Mouse (Mus musculus) stomach, embryonic 14.5 days (tissue): Measurements from ENCODE around the gene Msh6. TPM values are rescaled to one million over a fixed set of nuclear protein-coding genes. Genes with fewer than 3 reads are reported as not detected.
"Not testable (repeated sequence)": the region's sequence is repeated elsewhere in the genome, so short reads cannot be mapped to it uniquely, and the experiment has no call there.

Experiments
- ATAC-seq: fragments of 200-750 bp; cut with Nextera tagmentation; 2 replicates; pipeline ENCODE4 v1.8.0; 2017; ENCODE audit warnings: low read depth, moderate TSS enrichment; ENCODE audit not compliant: insufficient number of reproducible peaks, insufficient read depth, low FRiP score
- H3K27ac ChIP-seq: fragments of 300-500 bp; sonication (generic); 2 replicates; pipeline ENCODE4 v1.5.1; 2014; ENCODE audit warnings: mild to moderate bottlenecking, low read length, moderate library complexity, mixed read lengths
- H3K27me3 ChIP-seq: fragments of 300-500 bp; sonication (generic); 2 replicates; pipeline ENCODE4 v1.6.1; 2014; ENCODE audit warnings: low read length, control low read depth, mixed read lengths; ENCODE audit not compliant: control insufficient read depth, insufficient read depth
- H3K36me3 ChIP-seq: fragments of 300-500 bp; sonication (generic); 2 replicates; pipeline ENCODE4 v1.6.1; 2014; ENCODE audit warnings: mild to moderate bottlenecking, control low read depth, low read length, moderate library complexity, mixed read lengths; ENCODE audit not compliant: control insufficient read depth, insufficient read depth
- H3K4me1 ChIP-seq: fragments of 300-500 bp; sonication (generic); 2 replicates; pipeline ENCODE4 v1.6.1; 2014; ENCODE audit warnings: low read length, control low read depth, mixed read lengths; ENCODE audit not compliant: control insufficient read depth, insufficient read depth
- H3K4me2 ChIP-seq: fragments of 300-500 bp; sonication (generic); replicated peaks from 2 replicates; pipeline ENCODE4 v1.6.1; 2014; ENCODE audit warnings: low read depth, low read length, control low read depth
- H3K4me3 ChIP-seq: fragments of 300-500 bp; sonication (generic); 2 replicates; pipeline ENCODE4 v1.5.1; 2014; ENCODE audit warnings: low read depth, low read length, control low read depth
- H3K9ac ChIP-seq: fragments of 300-500 bp; sonication (generic); replicated peaks from 2 replicates; pipeline ENCODE4 v1.6.1; 2014; ENCODE audit warnings: low read depth, mild to moderate bottlenecking, control low read depth, low read length, moderate library complexity, mixed read lengths
- H3K9me3 ChIP-seq: fragments of 300-500 bp; sonication (generic); 2 replicates; pipeline ENCODE4 v1.6.1; 2016; ENCODE audit warnings: low read depth, low read length, control low read depth; ENCODE audit not compliant: control insufficient read depth
- WGBS: fragments of 180-500 bp; shearing (Covaris S2); extraction: QIAGEN DNeasy Blood & Tissue Kit; methylation state at CpG from one replicate; pipeline ENCODE4 v1.1.7; 2014; 5-methylcytosine and 5-hydroxymethylcytosine counted together
- polyA plus RNA-seq: library from polyadenylated mRNA; unstranded; fragments of >200 nt; fragmentation: Nextera tagmentation; extraction: Ambion mirVana; gene quantifications from 2 replicates; pipeline ENCODE4 v1.2.1, GENCODE M21; 2014

Gene Msh6
- polyA plus RNA-seq, 1 experiment from 2014 or later, result 50.6 TPM

DNA sequence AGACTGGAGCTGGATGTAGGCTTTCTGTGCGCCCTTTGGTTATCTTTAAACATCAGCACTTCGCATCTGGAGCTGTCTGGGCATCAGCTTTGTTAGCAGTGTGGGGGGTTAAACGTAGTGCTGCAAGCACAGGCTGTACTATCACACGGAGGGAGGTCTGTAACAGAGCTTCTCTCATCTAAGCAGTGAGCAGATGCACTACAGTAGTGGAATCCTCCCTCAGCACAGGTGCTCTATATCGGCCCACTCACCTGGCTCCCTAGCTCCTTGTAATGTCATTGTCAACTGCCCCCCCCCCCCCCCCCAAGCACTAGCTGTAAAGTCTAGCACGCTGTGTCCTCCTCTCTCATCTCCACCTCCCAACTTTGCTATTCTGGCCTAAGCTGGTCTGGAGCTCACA is 12.6 kb downstream of the Msh6 start:
- H3K27me3 ChIP-seq, result no peaks in the 10 kb centered on the region
- no peak overlapping the region for H3K9ac ChIP-seq
- no peak overlapping the region for H3K4me3 ChIP-seq
- peaks cover 77% of the 10 kb centered on the region for H3K36me3 ChIP-seq
- 71% methylated on average over 6 of the region's 6 CpGs for WGBS
- no peak for ATAC-seq
- H3K4me1 ChIP-seq, result no peaks in the 10 kb centered on the region
- H3K27ac ChIP-seq, result no peak overlapping the region
- no peak overlapping the region for H3K4me2 ChIP-seq
- H3K9me3 ChIP-seq, result no peaks in the 10 kb centered on the region

GRCm38 (mm10) chr17:87992154-87992553 is 17.3 kb downstream of the Msh6 start:
- no peaks in the 10 kb centered on the region for H3K4me1 ChIP-seq
- no peak overlapping the region for H3K9ac ChIP-seq
- no peaks in the 10 kb centered on the region for H3K27me3 ChIP-seq
- no peak overlapping the region for H3K27ac ChIP-seq
- ATAC-seq, result no peak
- H3K36me3 ChIP-seq, result peaks cover 72% of the 10 kb centered on the region
- no peaks in the 10 kb centered on the region for H3K9me3 ChIP-seq
- H3K4me2 ChIP-seq, result no peak overlapping the region
- WGBS, result 85% methylated on average over 3 of the region's 3 CpGs
- no peak overlapping the region for H3K4me3 ChIP-seq

DNA sequence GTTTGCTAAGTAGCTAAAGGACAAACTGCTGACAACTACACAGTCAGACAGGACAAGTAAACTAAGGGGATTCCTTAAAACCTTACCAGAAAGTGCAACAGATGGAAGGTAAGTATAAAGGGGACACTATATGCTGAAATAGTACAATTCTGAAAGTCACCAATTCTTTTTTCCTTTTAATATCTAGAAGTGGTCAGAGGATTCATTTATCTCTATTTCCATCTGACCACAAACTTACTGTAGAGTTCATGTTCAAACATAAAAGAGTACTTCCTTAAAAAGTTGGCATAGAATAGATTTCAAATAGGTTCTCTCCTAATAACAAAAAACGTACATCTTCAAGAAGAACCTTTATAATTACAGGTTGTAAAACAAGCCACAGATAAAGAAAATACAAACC is 18.5 kb downstream of the Msh6 start:
- 80% methylated on average over 1 of the region's 1 CpGs for WGBS
- no peak for ATAC-seq
- Histone ChIP-seq H3K4me2 (no peak overlapping the region), H3K27me3 (no peaks in the 10 kb centered on the region), H3K4me1 (no peaks in the 10 kb centered on the region), H3K9ac (no peak overlapping the region), H3K9me3 (no peaks in the 10 kb centered on the region), H3K4me3 (no peak overlapping the region), H3K36me3 (peaks cover 66% of the 10 kb centered on the region), H3K27ac (no peak overlapping the region)

- Histone ChIP-seq H3K4me1 (no peaks in the 10 kb centered on the region), H3K36me3 (peaks cover 70% of the 10 kb centered on the region), H3K4me2 (no peak overlapping the region), H3K27me3 (no peaks in the 10 kb centered on the region), H3K27ac (no peak overlapping the region), H3K9me3 (no peaks in the 10 kb centered on the region), H3K4me3 (no peak overlapping the region), H3K9ac (no peak overlapping the region)
- 76% methylated on average over 4 of the region's 4 CpGs for WGBS
- no peak for ATAC-seq
Observed at GRCm38 (mm10) chr17:87997808-87998207, 22.9 kb downstream of the Msh6 start.

- Histone ChIP-seq H3K4me1 (no peaks in the 10 kb centered on the region), H3K4me3 (no peak overlapping the region), H3K36me3 (peaks cover 49% of the 10 kb centered on the region), H3K27ac (no peak overlapping the region), H3K4me2 (no peak overlapping the region), H3K27me3 (no peaks in the 10 kb centered on the region), H3K9ac (no peak overlapping the region), H3K9me3 (no peaks in the 10 kb centered on the region)
- WGBS, result 93% methylated on average over 1 of the region's 1 CpGs
- ATAC-seq, result no peak
Observed at GRCm38 (mm10) chr17:88004892-88005291, 30.0 kb downstream of the Msh6 start.

GRCm38 (mm10) chr17:88006956-88007355 is 32.1 kb downstream of the Msh6 start:
- H3K36me3 ChIP-seq, result peaks cover 46% of the 10 kb centered on the region
- no peak overlapping the region for H3K4me3 ChIP-seq
- no peak overlapping the region for H3K4me2 ChIP-seq
- H3K27ac ChIP-seq, result no peak overlapping the region
- no peak for ATAC-seq
- no peak overlapping the region for H3K9ac ChIP-seq
- no peaks in the 10 kb centered on the region for H3K27me3 ChIP-seq
- H3K9me3 ChIP-seq, result no peaks in the 10 kb centered on the region
- H3K4me1 ChIP-seq, result no peaks in the 10 kb centered on the region
- 56% methylated on average over 8 of the region's 8 CpGs for WGBS

- Histone ChIP-seq H3K27me3 (no peaks in the 10 kb centered on the region), H3K9me3 (no peaks in the 10 kb centered on the region), H3K4me2 (no peak overlapping the region), H3K36me3 (peaks cover 43% of the 10 kb centered on the region), H3K9ac (no peak overlapping the region), H3K27ac (no peak overlapping the region), H3K4me3 (no peak overlapping the region), H3K4me1 (peaks cover 4% of the 10 kb centered on the region; the same call in 1 of the 2 replicates)
- 83% methylated on average over 1 of the region's 1 CpGs for WGBS
- no peak for ATAC-seq
Observed at GRCm38 (mm10) chr17:88014456-88014855, 39.6 kb downstream of the Msh6 start.

GRCm38 (mm10) chr17:88016027-88016426 is 41.2 kb downstream of the Msh6 start:
- H3K9ac ChIP-seq, H3K27me3 ChIP-seq, H3K4me1 ChIP-seq, H3K27ac ChIP-seq, H3K9me3 ChIP-seq, H3K4me3 ChIP-seq, ATAC-seq, H3K4me2 ChIP-seq: not testable (repeated sequence)
- peaks cover 30% of the 10 kb centered on the region for H3K36me3 ChIP-seq
- 89% methylated on average over 8 of the region's 8 CpGs for WGBS

DNA sequence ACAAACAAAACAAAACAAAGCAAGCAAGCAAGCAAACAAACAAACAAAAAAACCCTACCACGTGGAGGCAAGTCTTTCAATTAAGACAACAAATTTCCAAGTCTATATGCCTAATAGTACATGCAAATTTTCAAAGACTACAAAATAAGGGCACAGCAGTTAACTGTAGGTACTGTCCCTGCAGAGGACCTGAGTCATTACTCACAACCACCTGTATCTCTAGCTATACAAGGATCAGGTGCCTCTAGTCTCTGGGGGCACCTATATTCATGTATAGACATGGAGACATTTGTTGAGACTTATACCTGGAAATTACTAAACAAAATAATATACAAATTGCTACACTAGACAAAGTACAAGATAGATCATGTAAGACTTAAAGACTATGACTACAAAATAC is 49.1 kb downstream of the Msh6 start:
- Histone ChIP-seq H3K27me3 (no peaks in the 10 kb centered on the region), H3K9me3 (no peaks in the 10 kb centered on the region), H3K4me2 (no peak overlapping the region), H3K36me3 (no peaks in the 10 kb centered on the region), H3K27ac (no peak overlapping the region), H3K4me1 (0 out of 2 replicates have a peak, but pooled peaks cover 4% of the 10 kb centered on the region), H3K9ac (no peak overlapping the region), H3K4me3 (no peak overlapping the region)
- ATAC-seq, result no peak
- 78% methylated on average over 1 of the region's 1 CpGs for WGBS
